Mouse (Mus musculus) inflammation-experienced regulatory T-cells, adult 6 months (primary cell): Measurements from ENCODE around the gene Il1b. TPM values are rescaled to one million over a fixed set of nuclear protein-coding genes. Genes with fewer than 3 reads are reported as not detected.

ENCODE experiments used
- ATAC-seq: one replicate; pipeline ENCODE4 v1.8.0; 2017
- polyA plus RNA-seq, 3 experiments: library from polyadenylated mRNA; unstranded; fragments of 100-300 nt; shearing (Covaris generic); gene quantifications; one replicate each; pipeline ENCODE4 v1.2.1; 2017

Il1b gene
- 1 to 10 TPM in 1 of 3 experiments, not detected in 2; 2.1 TPM for polyA plus RNA-seq

- no peak for ATAC-seq
These were observed at the start of gene Il1b for GRCm38 (mm10) chr2:129371039-129371438. Gene Il1b, minus strand, starts transcription at chr2:129371139.

- ATAC-seq: no peak
These were observed 48.5 kb upstream of the Il1b start for GRCm38 (mm10) chr2:129419361-129419880.

- no peak for ATAC-seq
These were observed 43.7 kb upstream of the Il1b start for GRCm38 (mm10) chr2:129414593-129414992.

GRCm38 (mm10) chr2:129413488-129413887, 42.5 kb upstream of the Il1b start:
- ATAC-seq: no peak

GRCm38 (mm10) chr2:129411651-129412050, 40.7 kb upstream of the Il1b start:
- ATAC-seq: no peak

DNA sequence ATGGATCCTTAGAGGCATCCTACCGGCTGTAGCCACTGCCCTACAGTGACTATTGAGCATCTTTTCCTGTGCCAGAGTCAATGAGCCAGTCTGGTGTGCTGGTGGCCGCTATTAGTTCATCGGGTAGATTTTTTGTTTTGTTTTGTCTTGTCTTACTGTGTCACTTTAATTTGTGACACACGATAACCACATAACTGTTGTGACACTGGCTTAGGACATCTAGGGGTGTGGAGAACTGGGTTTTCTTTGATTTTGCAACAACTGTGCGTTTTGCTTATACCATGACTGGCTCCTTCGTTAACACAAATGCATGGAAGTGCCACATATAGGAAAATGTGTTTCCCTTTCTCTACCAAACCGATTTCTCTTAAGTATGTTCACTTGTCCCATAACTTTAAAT, 39.4 kb upstream of the Il1b start:
- no peak for ATAC-seq

DNA sequence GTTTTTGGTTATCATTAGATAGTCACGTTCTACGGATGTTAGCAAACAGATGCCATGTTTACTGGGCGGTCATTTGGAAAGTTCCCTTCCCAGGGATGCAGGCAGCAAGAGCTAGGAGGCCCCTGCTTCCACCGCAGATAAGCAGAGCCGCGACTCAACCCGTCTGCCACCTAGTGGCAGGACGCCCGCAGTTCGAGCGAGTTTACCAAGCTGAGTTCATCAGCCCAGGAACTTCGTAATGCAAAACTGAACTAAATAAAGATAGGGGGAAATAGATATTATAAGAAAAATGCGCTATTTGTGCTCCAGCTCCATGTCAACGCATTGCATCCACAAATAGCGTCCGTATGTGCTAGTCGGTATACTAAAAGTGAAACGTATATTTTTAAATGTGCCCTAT, 37.5 kb upstream of the Il1b start:
- peak; percentile 50 for ATAC-seq

- no peak for ATAC-seq
These were observed 36.7 kb upstream of the Il1b start for GRCm38 (mm10) chr2:129407596-129407995.

DNA sequence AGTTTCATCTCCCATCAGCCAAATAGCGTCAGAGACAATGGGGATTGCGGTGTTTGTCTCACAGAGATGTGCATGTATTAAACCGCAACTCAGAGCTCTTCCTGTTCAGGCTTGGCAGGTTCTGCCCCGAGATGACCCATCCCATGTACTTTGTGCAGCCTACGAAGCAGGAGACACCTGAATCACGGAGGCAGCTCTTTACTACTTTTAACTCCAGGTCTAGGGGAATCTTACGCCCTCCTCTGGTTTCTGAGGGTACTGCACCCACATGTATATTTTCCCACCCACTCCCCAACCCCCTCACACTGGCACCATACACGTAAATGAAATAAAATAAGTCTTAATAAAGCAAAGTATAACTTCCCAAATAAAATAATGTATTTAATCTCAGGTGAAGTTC, 35.6 kb upstream of the Il1b start:
- ATAC-seq: no peak

- ATAC-seq: no peak
These were observed 32.8 kb upstream of the Il1b start for GRCm38 (mm10) chr2:129403786-129404185.

DNA sequence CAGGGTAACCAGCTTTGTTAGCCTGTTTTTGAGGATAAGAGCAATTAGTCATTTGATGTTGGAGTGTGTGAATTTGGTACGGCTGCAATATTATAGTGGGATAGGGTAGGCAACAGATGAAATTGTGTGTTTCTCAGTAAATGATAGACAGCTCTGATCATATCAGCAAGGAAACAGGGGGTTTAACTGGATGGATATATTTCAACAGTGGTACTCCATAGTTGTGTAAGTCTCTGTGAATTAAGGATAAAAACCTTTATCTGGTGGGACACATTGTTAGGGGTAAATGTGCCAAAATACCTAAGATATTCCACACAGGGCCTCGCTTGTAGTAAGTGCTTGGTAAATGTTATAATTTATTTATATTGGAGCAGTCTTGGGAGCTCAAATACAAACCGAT, 31.4 kb upstream of the Il1b start:
- ATAC-seq: no peak

DNA sequence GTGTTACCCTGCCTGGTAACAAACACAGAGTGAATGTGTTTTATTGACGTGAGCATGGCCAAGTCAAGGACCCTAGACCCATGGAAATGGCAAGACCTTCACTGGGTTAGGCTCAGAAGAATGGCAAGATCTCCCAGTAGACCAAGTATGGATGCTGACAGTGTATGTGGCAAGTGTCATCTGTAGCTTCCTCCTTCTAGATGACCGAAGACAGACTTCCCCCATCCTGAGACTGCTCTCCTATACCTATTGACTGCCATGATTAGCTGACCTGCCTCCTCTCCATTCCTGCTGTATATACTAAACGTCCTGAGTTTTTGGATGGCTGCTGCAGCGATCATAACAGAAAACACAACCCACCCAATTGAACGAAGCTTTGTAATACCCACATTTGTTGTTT, 30.9 kb upstream of the Il1b start:
- ATAC-seq: no peak

DNA sequence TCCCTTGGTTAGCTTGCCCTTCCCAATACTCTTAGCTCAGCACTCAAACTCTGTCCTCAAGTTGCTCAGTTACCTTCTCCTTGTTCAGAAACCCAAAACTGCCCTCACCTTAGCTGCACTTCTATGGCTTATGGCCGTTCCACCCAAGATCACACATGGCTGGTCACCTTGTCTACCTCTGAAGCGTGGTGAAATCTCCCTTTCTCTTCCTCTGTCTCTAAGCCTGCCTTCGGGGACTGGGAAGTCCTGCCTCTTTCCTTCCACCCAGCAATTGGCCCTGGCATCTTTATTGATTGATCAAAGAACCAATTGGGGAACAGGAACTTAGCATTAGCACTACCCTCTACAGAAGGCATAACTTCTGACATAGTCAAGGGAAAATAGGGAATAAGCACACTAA, 27.2 kb upstream of the Il1b start:
- ATAC-seq: no peak

- no peak for ATAC-seq
These were observed 22.6 kb upstream of the Il1b start for GRCm38 (mm10) chr2:129393524-129393923.

- ATAC-seq: no peak
These were observed 19.2 kb upstream of the Il1b start for GRCm38 (mm10) chr2:129390161-129390560.

DNA sequence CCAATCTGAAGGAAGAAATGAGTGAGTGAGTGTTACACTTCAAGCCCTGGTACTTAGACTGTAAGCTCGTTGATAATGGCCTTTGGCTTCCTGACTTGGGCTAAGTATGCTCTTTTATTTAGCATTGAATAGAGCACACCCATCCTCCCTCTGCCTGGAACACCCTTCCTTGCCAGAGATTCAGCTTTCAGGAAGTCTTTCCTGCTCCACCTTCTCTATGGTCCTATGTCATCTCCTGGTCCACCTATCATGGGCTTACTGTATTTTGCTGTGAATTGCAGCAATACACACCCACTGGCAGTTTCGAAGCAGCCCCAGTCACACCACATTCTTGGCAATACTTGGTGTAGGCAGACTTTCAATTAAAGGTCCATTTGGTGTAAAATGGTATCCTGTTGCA, 18.4 kb upstream of the Il1b start:
- ATAC-seq: no peak

DNA sequence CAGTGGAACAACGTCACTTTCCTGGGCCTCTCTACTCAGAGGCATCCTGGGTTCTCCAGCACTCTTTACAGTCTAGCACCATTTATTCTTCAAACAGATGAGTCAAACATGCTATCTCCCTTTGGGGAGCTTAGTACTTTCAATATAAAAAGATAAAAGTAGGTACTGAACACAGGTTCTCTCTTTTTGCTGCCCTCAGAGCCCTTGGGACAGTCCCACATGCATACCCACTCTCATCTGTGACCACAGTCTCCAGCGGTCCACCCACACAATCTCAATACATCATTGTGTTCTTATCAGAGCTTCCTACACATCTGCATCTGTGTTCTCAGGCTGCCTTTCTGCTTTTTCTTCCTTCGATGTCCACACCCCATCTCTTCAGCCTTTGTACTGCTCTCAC, 14.4 kb upstream of the Il1b start:
- ATAC-seq: peak; percentile 95

GRCm38 (mm10) chr2:129384272-129384660, 13.3 kb upstream of the Il1b start:
- no peak for ATAC-seq

- ATAC-seq: no peak
These were observed 12.8 kb upstream of the Il1b start for GRCm38 (mm10) chr2:129383512-129384271.

GRCm38 (mm10) chr2:129380746-129381474, 10.0 kb upstream of the Il1b start:
- no peak for ATAC-seq

DNA sequence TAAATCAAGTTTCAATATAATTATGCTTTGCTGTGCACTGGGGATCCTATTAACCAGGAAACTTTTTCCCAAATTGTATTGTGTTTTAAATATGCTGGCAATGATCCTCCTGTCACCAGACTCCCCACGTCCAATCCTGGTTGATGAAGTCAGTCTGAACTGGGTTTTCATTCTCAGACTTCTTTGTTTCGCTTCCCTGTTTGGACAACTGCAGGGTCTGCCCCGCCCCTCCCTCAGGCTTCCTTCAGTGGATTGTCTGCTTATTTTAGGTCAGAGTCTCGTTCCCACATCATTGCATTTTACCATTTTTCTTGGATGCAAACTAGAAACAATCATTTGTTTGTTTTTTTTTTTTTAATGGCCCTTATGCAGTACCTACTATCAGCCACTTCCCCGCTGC, 9.3 kb upstream of the Il1b start:
- ATAC-seq: no peak

DNA sequence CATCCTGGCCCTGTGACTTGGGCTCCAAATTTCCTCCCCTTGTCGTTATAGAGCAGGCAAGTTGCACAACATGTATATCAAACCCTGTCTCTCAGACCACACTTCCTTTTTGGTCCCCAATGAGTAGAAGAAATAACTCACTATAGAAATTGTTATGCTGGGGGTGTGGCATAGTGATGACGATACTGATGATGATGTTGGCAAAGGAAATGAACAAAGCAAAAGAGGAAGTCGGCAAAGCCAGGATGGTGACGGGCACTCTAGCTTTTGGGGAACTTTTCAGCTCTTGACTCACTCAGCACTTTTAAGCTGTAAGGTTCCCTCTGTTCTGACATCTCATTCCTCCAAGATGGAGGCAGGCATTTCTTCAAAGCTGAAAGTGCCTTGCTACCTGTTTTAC, 2.4 kb upstream of the Il1b start:
- no peak for ATAC-seq

GRCm38 (mm10) chr2:129369615-129370014, 1.3 kb downstream of the Il1b start:
- ATAC-seq: no peak

DNA sequence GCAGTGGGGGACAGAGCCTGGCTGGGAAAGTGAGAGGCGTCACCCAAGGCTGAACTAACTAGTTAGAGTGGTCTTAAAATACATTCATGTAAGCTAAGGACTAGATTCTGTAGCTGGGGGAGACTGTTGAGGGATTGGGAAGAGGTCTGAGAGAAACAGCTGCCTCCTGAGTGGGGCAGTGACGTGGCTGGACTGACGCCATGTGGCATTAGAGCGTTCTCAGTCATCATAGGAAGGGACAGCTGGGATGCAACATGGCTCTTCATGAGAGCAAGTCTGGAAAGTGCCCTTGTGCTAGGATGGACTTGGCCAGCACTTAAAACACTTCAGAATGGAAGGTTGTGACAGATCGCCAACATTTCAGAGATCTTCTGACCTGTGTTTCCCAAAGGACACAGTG, 2.1 kb downstream of the Il1b start:
- no peak for ATAC-seq
